Mouse (Mus musculus) lung, adult 18-20 months (tissue): ENCODE data around the gene Flvcr2.
A peak's percentile ranks its signal among the peaks of the same experiment; 100 is the strongest.

Source experiments
- DNase-seq, 2 experiments: peaks; one replicate each; pipeline ENCODE4 v3.0.0; 2022; ENCODE audit warnings: mixed read lengths in 2 of 2

Flvcr2 gene

DNA sequence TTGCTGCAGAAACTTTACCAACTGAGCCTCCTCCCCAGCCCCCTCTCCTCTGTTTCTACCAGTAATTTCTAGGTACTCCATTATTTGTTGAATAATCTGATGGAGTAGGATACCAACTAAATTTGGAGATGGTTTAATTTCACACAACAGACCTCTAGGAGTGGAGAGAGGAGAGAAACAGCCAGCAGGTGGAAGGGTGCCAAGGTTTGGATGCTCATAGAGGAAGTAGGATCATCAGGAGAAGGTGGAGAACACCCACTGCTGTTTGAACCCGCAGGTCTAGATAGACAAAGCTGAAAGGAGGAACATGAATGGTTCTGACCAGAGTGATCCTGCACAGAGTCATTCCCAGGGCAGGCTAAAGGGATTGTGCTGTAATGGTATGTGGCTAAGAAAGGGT lies 49.2 kb downstream of the Flvcr2 start:
- no peak for DNase-seq

GRCm38 (mm10) chr12:85800031-85800430 lies 53.7 kb downstream of the Flvcr2 start:
- DNase-seq: no peak

DNA sequence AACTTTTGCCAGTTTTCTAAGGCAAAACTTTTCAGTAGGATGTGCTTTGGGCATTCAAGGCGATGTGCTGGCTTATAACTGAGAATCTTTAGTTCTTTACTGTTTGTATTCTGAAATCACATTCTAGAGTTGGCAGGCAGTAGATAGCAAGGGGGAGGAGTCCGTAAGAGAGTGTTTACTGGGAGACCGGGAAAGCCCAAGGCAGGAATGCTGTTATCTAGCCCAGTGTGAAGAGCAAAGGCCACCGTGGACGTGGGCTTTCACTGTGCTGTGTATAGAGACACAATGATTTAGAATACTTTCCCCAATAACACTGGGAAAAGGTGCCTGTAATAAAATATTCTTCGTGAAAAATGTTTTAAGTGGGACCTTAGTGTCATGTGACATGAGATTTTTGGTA lies 63.4 kb downstream of the Flvcr2 start:
- peak in 1 of 2 experiments; percentile 56 for DNase-seq

GRCm38 (mm10) chr12:85810959-85811358 lies 64.6 kb downstream of the Flvcr2 start:
- no peak for DNase-seq

GRCm38 (mm10) chr12:85811676-85812075 lies 65.3 kb downstream of the Flvcr2 start:
- no peak for DNase-seq

DNA sequence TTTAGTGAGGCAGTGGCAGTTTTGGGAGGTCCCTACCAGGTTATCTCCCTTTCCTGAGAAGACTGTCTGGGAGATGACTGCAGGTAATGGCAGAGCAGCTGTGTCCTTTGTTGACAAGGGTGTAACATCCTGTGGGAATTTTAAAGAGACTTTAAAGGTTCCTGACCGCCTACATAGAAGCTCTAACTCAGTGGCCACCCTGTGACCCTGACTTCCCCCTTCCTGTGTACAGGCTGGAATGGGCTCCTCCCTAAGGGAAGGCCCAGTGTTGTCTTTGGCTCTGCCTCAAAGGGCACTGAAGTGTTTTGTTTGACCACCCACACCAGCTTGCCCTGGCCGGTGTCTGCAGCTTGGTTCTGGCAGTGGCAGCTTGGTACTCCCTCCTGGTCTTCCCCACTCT lies 67.3 kb downstream of the Flvcr2 start:
- peak; percentile 77 to 88 for DNase-seq

- peak in 1 of 2 experiments; percentile 42 for DNase-seq
These were observed 75.7 kb downstream of the Flvcr2 start for GRCm38 (mm10) chr12:85822051-85822450.

- peak; percentile 94 for DNase-seq
These were observed 78.3 kb downstream of the Flvcr2 start, which contains the start of the genes Erg28 and Ttll5 for GRCm38 (mm10) chr12:85824438-85825264. TSS of gene Erg28 (minus strand) at chr12:85824550. TSS of gene Ttll5 (plus strand) at chr12:85824659.

DNA sequence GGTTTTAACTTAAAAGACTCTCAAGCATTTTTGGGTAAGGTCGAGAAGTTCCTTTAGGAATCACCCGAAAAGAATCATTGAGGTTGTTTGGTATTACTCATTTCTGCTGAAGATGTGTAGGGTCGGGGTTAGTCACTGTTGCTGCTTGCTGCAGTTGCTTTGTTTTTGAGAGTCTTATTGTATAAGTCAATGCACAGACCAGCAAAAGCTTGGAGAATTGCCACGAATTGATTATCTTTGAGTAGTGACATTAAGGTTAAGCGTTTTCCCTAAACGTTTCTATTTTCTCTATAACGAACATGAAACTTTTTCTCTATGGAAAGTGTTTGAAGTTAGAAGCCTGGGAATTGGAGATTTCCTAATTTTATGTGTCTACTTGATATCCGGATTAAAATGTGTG lies 79.0 kb downstream of the Flvcr2 start:
- no peak for DNase-seq

GRCm38 (mm10) chr12:85825822-85826221 lies 79.5 kb downstream of the Flvcr2 start:
- no peak for DNase-seq

GRCm38 (mm10) chr12:85828856-85829255 lies 82.5 kb downstream of the Flvcr2 start:
- no peak for DNase-seq

GRCm38 (mm10) chr12:85829866-85830265 lies 83.5 kb downstream of the Flvcr2 start:
- DNase-seq: no peak

- DNase-seq: peak in 1 of 2 experiments; percentile 48
These were observed 84.4 kb downstream of the Flvcr2 start for GRCm38 (mm10) chr12:85830691-85831090.

DNA sequence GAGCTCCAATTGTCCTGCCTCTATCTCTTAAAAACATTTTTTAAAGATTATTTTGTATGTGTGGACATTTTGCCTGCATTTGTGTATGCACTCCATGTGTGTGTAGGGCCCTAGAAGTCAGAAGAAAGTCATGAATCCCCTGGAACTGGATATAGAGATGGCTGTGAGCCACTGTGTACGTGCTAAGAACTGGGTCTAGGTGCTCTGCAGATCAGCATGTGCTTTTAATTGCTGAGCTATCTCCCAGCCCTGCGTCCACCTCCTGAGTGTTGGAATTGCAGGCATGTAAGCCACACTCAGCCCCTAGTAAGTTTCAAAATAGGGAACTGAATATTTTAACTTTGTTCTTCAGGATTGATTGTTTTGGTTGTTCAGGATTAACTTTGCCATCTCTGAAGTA lies 88.2 kb downstream of the Flvcr2 start:
- no peak for DNase-seq

GRCm38 (mm10) chr12:85837765-85838164 lies 91.4 kb downstream of the Flvcr2 start:
- DNase-seq: no peak

DNA sequence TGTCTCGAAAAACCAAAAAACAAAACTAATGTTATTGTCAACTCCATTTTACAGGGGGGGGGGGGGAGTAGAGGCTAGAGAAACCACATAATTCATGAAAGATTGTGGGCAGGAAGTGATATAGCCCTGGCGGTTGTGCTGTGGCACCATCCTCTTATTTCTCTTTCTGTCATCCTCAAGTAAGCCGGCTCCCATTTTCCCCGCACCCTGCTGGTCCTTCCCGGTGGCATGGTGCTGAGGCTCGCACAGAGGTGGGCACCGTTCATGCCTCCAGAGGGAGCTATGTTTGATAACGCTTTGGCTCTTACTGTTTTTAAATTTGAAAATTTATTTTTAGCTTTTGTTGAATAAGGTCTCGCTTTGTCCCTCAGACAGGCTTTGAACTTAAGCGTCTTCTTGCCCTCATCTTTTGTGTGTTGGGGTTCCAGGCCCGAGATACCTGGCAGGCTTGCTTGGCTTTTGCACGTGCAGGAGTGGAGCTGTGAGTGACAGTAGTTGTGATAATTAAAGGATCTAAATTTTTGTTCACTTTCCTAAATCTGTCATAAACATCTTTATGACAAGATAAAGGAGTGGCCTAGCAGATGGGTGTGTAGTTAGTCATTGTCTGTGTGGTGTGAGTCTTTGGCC lies 93.1 kb downstream of the Flvcr2 start:
- DNase-seq: no peak

DNA sequence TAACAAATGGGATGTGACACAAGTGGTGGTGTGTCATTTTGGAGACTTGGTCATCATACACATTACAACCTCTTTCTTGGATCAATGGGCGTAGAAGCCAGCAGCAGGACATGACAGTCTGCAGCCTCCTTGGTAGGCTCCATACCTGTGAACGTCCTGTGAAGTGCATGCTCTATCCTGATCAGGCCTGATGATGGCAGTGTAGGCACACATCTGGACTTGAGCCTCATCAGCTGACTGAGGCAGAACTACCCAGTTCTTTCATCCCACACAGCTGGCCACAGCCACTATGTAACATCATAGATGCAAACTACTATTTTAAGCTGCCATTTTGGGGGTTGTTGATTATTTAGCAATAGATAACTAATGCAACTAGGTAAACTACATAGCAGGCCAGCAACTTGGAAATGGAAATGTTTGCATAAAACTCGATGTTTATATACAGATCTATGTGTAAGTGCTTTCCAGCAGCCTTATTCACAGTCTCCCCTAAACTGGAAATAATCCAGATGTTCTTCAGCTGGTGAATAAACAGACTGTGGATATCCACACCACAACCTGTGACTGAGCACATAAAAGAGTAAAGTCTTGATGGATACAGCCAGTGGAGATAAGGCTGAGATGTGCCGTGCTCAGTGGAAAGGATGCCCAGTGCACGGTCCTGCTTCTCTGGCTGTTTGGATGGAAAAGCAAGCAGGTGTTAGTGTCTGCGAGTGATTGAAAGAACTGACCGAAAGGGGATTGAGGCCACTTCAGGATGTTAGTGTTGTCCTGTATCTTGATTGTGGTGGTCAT lies 102.0 kb downstream of the Flvcr2 start:
- DNase-seq: peak; percentile 54 to 66

DNA sequence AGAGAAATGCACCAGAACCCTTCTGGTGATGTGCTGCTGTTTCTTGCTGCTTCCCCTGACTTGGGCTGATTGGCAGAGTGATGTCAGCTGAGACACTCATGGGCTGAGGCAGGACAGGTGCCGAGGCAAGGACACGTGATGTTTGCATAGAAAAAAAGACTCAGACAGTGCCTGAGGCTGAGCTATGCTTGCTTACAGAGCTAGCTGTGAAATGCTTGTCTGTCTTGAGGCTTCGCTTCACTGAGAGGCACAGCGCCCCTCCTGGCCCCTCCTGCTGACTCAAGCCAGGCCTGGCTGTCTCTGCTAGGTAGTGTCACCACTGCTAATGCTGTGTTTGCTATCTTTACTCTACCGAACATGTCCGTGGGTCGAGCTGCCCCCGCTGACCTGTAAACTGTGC lies 104.3 kb downstream of the Flvcr2 start:
- no peak for DNase-seq

GRCm38 (mm10) chr12:85853836-85854235 lies 107.5 kb downstream of the Flvcr2 start:
- DNase-seq: no peak

- DNase-seq: peak; percentile 47 to 64
These were observed 107.9 kb downstream of the Flvcr2 start for GRCm38 (mm10) chr12:85854271-85854670.

- no peak for DNase-seq
These were observed 111.0 kb downstream of the Flvcr2 start for GRCm38 (mm10) chr12:85857300-85857699.

DNA sequence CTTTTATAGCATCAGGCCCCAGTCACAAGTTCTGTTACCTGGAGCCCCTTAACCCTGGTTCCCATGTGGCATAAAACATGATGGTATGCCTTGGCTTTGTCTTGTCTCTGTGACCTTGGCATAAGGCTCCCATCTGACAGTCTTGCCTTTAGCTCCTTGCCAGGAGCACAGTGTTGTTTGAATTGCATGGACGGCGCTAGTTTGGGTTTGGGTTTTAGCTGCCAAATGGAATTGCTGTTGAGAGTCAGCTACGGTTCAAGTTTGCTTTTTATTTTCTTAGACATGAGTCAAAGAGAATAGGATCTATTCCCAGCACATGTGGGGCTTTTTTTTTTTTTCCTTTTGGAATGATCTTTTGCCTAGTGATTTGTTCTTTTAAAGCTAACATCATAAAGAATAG lies 112.8 kb downstream of the Flvcr2 start:
- DNase-seq: no peak

DNA sequence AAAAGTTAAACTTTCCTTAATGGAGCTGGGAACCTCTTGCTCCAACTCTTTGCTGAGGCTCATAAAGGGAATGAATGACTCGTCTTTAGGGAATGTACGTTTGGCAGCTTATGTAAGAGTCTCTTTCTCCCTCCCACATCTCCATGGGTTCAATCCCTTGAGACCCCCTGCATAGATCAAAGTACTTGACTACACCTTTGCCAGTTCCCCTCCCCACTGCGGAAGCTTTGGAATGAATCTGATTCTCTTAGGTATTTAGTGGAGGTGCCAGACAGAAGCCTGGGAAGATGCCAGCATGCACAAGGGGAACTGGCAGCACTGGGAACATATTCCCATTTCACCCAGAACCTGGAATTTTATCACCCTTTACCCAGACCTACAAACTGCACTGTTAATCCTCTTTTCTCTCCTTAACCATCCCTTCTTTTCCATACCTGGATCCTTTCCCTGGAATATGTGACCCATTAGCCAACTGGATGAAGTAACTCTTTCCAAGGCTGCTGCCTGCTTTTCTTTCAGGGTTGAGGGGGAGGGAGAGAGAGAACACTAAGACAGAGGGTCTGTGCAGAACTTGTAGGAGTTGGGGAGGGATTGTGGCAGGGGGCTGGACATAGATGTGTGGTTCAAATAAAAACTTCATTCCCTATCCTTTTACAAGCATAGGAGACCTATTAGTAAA lies 113.3 kb downstream of the Flvcr2 start:
- DNase-seq: no peak
